Mouse (Mus musculus) heart, embryonic 10.5 days (tissue): ENCODE results near the gene Adam6a. TPM values are rescaled to one million over a fixed set of nuclear protein-coding genes. Genes with fewer than 3 reads are reported as not detected.
"Not testable (repeated sequence)": the region's sequence is repeated elsewhere in the genome, so short reads cannot be mapped to it uniquely, and the experiment has no call there.

Experiments
- DNase-seq: peaks from one replicate; pipeline ENCODE4 v3.0.0-alpha.2; 2017; ENCODE audit warnings: low spot score
- H3K27ac ChIP-seq: fragments of 300-500 bp; sonication (generic); 2 replicates; pipeline ENCODE4 v1.5.1; 2016; ENCODE audit warnings: mild to moderate bottlenecking
- H3K27me3 ChIP-seq: fragments of 300-500 bp; sonication (generic); 2 replicates; pipeline ENCODE4 v1.6.1; 2016; ENCODE audit warnings: mild to moderate bottlenecking; ENCODE audit not compliant: poor library complexity, insufficient read depth, severe bottlenecking
- H3K36me3 ChIP-seq: fragments of 300-500 bp; sonication (generic); 2 replicates; pipeline ENCODE4 v1.6.1; 2016; ENCODE audit warnings: mild to moderate bottlenecking, moderate library complexity
- H3K4me1 ChIP-seq: fragments of 300-500 bp; sonication (generic); 2 replicates; pipeline ENCODE4 v1.6.1; 2016; ENCODE audit warnings: mild to moderate bottlenecking
- H3K4me3 ChIP-seq: fragments of 300-500 bp; sonication (generic); 2 replicates; pipeline ENCODE4 v1.5.1; 2016; ENCODE audit warnings: mild to moderate bottlenecking, moderate library complexity
- H3K9me3 ChIP-seq: fragments of 300-500 bp; sonication (generic); 2 replicates; pipeline ENCODE4 v1.6.1; 2016; ENCODE audit warnings: mild to moderate bottlenecking, moderate library complexity
- WGBS: fragments of 180-500 bp; shearing (Covaris S2); methylation state at CpG from one replicate; pipeline ENCODE4 v1.1.7; 2016; 5-methylcytosine and 5-hydroxymethylcytosine counted together
- polyA plus RNA-seq: library from polyadenylated mRNA; unstranded; fragments of >200 nt; fragmentation: Nextera tagmentation; extraction: Ambion mirVana; gene quantifications from 2 replicates; pipeline ENCODE4 v1.2.1, GENCODE M21; 2016

Adam6a gene
- polyA plus RNA-seq, result not detected in 2 replicates

DNA sequence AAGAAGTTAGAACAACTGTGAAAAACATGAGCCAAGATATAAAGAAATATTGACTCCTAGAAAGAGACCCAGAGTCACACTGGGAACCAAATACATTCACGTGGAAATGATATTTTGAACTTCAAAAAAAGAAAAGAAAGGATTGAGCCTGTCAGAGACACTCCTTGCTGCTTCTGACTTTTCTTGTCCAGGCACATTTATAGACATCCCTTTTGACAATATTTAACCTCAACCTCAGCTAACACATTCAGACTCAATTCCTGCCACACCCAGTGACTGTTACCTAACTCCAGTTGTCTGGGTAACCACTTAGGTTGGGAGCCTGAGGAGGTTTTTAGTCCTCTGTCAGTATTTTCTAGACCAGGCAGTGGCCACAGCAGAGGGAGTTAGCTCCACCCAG lies at the start of gene Adam6a:
Gene Adam6a (plus strand): TSS at position 301 of the 400 bp plus-strand sequence.
- 50% methylated on average over 1 of the region's 1 CpGs for WGBS
- not testable (repeated sequence) for H3K9me3 ChIP-seq, DNase-seq, H3K27ac ChIP-seq, H3K4me3 ChIP-seq, H3K36me3 ChIP-seq, H3K27me3 ChIP-seq, H3K4me1 ChIP-seq

DNA sequence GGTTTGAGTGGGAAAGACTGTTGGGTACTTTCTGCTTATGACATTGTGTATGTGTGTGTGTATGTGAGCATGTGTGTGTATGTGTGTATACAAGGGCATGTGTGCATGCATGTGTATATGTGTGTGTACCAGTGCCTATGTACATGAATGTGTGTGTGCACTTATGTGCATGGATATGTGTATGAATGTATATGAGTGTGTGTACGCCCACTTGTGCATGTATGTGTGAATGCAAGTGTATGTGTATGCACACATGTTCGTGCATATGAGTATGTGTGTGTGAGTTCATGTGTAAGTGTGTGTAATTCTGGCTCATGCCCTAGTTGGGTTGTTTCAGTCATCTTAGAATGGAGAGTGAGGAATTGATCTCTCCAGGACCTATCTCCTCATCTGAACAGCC lies 17.8 kb upstream of the Adam6a start:
- Histone ChIP-seq H3K4me3 (no peak overlapping the region), H3K27me3 (no peaks in the 10 kb centered on the region), H3K4me1 (no peaks in the 10 kb centered on the region), H3K36me3 (no peaks in the 10 kb centered on the region), H3K9me3 (0 out of 2 replicates have a peak, but pooled peaks cover 2% of the 10 kb centered on the region), H3K27ac (no peak overlapping the region)
- DNase-seq, result no peak
- 70% methylated on average over 2 of the region's 2 CpGs for WGBS

DNA sequence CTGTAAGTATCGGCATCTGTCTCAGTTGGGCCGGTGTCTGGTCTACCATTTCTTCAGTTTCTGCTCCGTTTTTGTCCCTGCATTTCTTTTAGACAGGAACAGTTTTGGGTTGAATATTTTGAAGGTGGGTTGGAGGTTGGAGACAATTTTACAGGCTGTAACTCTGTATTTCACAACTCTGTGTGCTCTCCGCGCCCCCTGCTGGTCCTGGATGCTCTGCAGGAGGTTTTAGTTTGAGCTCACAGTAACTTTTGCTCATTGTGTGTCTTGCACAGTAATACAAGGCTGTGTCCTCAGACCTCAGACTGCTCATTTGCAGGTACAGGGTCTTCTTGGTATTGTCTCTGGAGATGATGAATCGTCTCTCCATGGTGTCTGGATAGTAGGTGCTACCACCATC lies 34.5 kb downstream of the Adam6a start:
- Histone ChIP-seq H3K9me3 (no peaks in the 10 kb centered on the region), H3K36me3 (no peaks in the 10 kb centered on the region), H3K4me1 (no peaks in the 10 kb centered on the region), H3K27me3 (no peaks in the 10 kb centered on the region), H3K27ac (no peak overlapping the region), H3K4me3 (no peak overlapping the region)
- DNase-seq, result no peak
- 48% methylated on average over 6 of the region's 6 CpGs for WGBS

GRCm38 (mm10) chr12:113588001-113588400 lies 44.3 kb downstream of the Adam6a start:
- Histone ChIP-seq H3K4me3 (no peak overlapping the region), H3K36me3 (no peaks in the 10 kb centered on the region), H3K9me3 (no peaks in the 10 kb centered on the region), H3K27ac (no peak overlapping the region), H3K27me3 (no peaks in the 10 kb centered on the region), H3K4me1 (no peaks in the 10 kb centered on the region)
- WGBS, result 50% methylated on average over 1 of the region's 1 CpGs
- no peak for DNase-seq

Other genes with a start within 250 kb of the Adam6a start
- gene Adam6b, start 54.4 kb upstream of the Adam6a start, polyA plus RNA-seq, result not detected in 2 replicates